Mouse (Mus musculus): ENCODE measurements around the gene Spock3.
"Not testable (repeated sequence)": the region's sequence is repeated elsewhere in the genome, so short reads cannot be mapped to it uniquely, and the experiment has no call there.

Spock3 gene

GRCm38 (mm10) chr8:62950709-62951108 is at the start of gene Spock3:
Gene Spock3 (plus strand): TSS chr8:62951009.
- DNase-seq: no peak

- DNase-seq: peak; percentile 5
These were observed 645 bp downstream of the Spock3 start for GRCm38 (mm10) chr8:62951173-62952134.

- DNase-seq: no peak
These were observed 1.7 kb downstream of the Spock3 start for GRCm38 (mm10) chr8:62952481-62952880.

GRCm38 (mm10) chr8:62962608-62963007 is 11.8 kb downstream of the Spock3 start:
- DNase-seq: no peak

- DNase-seq: no peak
These were observed 19.1 kb downstream of the Spock3 start for GRCm38 (mm10) chr8:62969802-62970372.

- DNase-seq: no peak
These were observed 138.2 kb downstream of the Spock3 start for GRCm38 (mm10) chr8:63088984-63089383.

- DNase-seq: no peak
These were observed 147.4 kb downstream of the Spock3 start for GRCm38 (mm10) chr8:63098200-63098599.

GRCm38 (mm10) chr8:63109761-63110160 is 159.0 kb downstream of the Spock3 start:
- DNase-seq: no peak

GRCm38 (mm10) chr8:63112919-63113318 is 162.1 kb downstream of the Spock3 start:
- no peak for DNase-seq

GRCm38 (mm10) chr8:63120508-63120907 is 169.7 kb downstream of the Spock3 start:
- no peak for DNase-seq

- no peak for DNase-seq
These were observed 184.6 kb downstream of the Spock3 start for GRCm38 (mm10) chr8:63135406-63135805.

GRCm38 (mm10) chr8:63163861-63164260 is 213.1 kb downstream of the Spock3 start:
- not testable (repeated sequence) for DNase-seq

GRCm38 (mm10) chr8:63165326-63165725 is 214.5 kb downstream of the Spock3 start:
- DNase-seq: no peak

GRCm38 (mm10) chr8:63169956-63170355 is 219.1 kb downstream of the Spock3 start:
- no peak for DNase-seq

- no peak for DNase-seq
These were observed 230.5 kb downstream of the Spock3 start for GRCm38 (mm10) chr8:63181272-63181671.

- no peak for DNase-seq
These were observed 308.1 kb downstream of the Spock3 start for GRCm38 (mm10) chr8:63258812-63259385.

GRCm38 (mm10) chr8:63262516-63262915 is 311.7 kb downstream of the Spock3 start:
- DNase-seq: no peak

GRCm38 (mm10) chr8:63335366-63335765 is 384.6 kb downstream of the Spock3 start:
- DNase-seq: no peak

GRCm38 (mm10) chr8:63368580-63368979 is 417.8 kb downstream of the Spock3 start:
- DNase-seq: no peak

- DNase-seq: no peak
These were observed 446.9 kb downstream of the Spock3 start for GRCm38 (mm10) chr8:63397659-63398058.

All from kidney, postnatal 14 days (tissue).